Mouse (Mus musculus) T-helper 2 cell (primary cell): ENCODE results near the gene Mkln1.

Source experiments
- in situ Hi-C: fragments of 300-600 bp; cut with MboI, MseI; formaldehyde crosslinking; loops from one replicate; pipeline ENCODE4 v1.15.1; 2025; ENCODE audit warnings: high pct_unique_total_duplicates

Mkln1 gene

DNA sequence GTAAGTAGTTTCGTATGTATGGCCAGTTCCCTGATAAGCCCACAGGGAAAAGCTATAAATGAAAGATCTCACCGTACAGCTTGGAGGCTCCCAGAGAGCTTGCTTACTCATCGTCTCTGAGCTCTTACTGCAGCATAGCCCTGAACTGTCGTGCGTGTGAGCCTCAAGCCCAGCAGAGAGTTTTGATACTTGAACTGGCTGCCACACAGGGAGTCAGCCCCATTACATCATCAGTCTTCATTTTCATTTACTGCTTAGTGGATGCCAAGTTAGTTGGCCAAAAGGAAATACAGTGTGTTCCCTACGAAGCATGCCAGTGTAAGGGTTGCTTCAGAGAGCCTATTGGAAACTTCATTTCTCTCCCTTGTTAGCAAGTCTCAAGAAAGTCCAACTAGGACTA is 115.2 kb downstream of the Mkln1 start:
- in situ Hi-C loops = no loop called here

DNA sequence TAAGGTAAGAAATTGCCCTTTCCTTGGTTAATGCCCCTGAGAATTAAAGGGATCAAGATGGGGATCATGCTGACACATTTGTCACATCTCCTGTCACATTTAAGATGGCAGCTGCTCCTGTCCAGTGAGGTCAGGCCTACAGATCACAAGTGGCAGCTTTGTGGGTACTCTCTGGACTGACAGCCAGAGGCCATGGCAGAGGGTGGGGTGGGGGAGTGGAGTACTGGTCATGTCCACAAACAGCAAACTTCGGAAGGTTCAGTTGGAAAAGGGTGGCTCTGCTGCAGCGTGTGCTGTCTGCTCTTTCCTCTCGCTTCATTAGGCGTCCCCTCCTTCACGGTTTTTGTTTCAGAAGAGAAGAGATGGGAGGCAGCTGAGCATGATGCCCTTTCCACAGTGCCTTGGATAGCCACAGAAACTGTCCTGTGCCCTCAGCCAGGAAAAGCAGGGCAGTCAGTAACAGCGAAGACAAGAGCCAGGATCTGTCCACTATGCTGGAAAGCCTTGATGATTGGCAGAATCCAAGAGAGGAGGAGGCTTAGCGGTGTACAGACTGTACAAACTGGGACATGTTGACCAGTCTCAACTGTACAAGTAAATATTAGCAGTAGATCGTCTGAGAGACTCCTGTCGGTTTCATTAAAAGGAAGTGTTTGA is 119.3 kb downstream of the Mkln1 start:
- in situ Hi-C loops = no loop called here

DNA sequence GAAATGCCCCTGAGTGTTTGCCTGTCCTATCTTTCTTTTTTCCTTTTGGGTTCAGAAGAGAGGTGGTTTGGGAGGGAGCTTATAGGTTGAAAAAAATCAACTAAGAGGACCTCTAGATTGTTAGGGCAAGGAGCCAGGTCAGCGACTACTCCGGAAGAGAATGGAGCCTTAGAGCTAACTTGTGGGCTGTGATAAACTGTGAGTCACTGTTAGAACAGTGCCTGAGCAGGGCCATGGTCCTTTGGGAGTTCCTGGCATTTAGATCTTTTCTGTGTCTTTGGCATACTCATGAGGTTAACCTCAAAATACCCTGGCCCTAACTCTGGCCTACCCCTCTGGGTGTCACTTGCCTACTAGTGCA is 119.8 kb downstream of the Mkln1 start:
- in situ Hi-C loops = no loop called here

DNA sequence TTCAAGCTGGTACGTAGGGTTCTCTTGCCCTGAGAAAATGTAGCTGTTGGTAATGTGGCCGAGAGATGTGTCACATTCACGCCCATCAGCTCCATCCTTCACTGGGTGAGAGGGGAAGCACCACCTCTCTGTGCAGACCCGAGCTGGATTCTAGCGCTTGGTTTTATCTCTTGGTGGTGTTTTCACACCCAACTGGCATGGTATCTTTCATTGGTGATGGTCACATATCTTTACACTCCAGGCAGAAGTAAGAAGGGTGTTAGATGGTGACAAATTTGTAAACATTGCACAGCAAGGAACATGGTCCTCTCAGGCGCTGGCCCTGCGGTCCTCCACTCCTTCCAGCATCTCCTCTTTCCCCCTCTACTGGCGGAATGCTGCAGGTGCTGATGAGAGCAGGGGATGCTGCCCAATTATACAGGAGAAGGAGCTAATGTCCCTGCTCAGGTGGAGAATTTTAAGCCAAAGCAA is 120.5 kb downstream of the Mkln1 start:
- in situ Hi-C loops = no loop called here

DNA sequence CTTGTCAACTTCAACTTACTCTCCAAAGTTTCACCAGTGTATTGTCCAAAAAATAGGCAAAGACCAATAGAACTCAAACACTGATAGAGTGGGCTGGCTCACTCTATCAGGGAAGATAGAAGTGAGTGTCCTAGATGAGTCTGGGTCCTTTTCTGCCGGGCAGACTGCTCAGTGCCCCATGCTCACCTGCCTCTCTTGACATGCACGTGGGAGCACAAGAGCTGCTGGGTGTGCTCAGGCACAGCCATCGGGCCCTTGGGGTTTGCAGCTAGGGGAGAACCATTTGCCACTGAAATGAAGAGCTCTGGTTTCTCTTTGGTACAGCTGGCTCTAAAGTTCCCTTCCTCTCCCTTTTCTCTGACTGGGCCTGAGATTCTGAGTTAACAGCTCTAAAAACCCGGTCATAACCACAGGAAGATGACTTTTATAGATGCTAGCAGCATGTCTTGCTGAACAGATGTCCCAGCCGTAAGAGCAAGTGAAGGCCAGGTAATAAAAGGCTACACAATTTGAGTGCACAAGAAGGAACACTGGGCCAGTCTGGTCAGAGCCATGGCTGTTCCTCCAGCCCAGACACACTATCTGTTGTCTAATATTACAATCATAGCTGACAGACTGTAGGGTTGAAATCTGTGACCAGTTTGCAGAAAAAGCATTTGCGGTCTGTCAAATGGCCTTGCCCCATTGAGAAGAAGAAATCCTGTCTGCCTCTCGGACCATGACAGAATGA is 122.1 kb downstream of the Mkln1 start:
- in situ Hi-C loops = no loop called here

DNA sequence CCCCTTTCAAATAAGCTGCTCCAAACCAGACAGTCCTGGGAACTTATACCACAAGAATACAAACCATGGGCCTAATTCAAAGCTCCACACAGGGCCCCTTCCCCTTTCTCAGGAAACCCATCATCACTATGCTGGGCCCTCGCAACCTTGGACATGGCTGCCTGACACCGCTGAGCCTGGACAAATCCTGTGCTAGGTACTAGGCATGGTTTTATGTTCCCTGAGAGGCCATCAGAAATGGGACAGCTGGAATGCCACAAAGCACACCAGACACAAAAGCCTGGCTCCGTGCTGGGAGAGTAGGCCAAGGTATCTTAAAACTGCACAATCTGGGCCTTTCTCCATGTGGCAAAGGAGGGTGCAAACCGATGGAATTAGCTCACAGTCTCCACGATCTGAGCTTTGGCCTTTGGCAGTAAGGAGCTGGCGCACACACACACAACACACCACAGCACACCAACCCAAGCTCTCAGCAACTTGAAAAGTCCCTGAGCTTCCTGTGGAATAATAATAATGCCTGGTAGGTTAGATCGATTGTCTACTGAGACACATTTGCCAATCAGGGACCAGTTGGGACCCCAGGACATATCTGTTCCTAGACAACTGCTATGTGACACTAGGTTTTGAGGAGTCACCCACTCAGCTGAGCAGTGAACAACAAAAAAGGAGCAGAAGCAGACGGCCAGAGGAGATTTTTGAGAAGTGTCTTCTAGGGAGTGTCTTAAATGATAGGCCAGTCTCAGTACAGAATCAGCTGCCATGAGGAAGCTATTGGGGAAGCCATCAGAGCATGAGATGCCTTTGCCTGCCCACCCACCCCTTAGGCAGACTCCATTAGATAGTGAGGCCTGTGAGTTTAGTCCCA is 123.2 kb downstream of the Mkln1 start:
- in situ Hi-C loops = no loop called here

DNA sequence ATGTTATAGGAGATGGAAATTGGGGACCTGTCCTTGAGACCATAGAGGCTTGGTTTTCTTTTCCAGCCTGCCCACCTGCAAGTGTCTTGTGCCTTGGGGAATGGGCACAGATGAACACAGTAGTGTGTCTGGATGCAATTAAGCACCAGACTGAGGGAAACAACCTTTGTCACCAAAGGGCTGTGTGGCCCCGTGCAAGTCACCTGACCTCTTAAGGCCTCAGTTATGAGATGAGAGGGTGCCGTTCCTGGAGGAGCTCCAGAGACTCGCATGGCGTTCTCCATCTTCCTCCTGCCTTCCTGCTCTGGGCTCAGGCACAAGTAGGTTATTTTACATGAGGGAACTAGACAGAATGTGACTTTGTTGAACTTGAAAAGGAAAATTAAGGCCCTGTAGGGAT is 123.9 kb downstream of the Mkln1 start:
- in situ Hi-C loops = no loop called here

DNA sequence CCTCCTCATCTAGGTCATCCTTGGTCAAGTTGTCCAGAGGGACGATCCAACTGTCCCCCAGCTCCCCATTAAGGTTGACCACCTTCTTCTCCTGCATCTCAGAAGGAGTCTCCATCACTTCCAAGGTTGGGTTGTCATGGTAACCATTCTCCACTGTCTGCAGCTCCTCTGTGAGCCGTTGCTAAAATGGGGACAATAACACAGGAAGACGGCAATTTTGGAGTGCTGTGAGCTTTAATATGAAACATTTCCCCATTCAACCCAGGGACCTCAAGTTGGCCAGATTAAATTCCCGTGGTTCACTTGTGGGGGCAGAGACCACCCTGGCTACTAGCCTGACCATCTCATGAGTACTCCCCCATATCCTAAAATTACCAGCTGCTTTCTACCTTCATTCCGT is 124.5 kb downstream of the Mkln1 start:
- in situ Hi-C loops = no loop called here

DNA sequence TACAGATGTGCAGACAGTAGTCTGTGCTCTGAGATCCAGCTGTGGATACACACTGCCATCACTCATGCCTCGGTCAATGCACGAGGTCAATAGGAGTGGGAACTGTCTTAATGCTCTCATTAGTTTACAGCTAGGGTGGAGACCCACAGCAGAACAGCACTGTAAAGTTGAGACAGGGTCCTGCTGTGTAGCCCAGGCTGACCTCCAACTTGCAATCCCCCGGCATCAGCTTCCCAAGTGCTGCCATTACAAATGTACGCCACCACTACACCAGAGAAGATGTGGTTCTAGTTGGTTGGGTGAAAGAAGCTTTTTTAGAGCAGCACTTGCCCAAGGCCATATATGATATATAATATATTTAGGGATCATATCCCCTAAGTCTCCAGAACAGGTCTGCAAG is 125.1 kb downstream of the Mkln1 start:
- in situ Hi-C loops = no loop called here

DNA sequence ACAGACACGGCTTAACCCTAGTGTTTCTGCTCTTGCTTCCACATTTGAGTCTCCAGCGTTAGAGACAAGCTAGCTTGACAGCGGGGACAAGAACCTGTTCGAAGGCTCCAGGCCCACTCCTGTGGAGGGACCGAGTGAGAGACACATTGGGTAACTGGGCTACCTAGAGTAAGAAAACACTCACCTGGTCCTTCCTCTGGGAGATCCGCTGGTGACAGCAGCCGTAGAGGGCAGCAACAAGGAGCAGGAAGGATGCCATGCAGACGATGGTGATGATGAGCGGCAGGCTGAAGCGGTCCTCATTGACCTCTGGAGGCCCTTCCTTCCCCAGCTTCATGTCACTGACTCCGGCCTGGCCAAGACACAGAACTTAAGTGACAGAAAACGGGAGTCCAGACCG is 125.6 kb downstream of the Mkln1 start:
- in situ Hi-C loops = no loop called here

DNA sequence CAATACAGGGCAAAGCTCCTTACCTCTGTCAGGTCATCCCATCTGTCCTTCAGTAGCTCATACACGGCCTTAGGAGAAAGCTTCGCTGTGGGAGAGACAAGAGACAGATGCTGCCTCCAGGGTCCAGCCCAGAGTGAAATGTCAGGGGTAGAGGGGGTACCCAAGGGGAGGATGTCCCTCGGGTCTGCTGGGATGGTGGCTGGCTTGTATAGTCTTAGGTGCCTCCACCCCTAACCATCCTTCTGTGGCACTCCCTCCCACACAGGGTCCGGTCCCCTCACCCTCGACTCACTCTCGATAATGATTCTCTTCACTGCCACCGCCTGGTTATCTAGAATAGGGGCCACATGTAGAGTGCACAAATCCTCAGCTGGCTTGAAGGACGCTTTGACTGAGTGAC is 126.1 kb downstream of the Mkln1 start:
- in situ Hi-C loops = no loop called here

DNA sequence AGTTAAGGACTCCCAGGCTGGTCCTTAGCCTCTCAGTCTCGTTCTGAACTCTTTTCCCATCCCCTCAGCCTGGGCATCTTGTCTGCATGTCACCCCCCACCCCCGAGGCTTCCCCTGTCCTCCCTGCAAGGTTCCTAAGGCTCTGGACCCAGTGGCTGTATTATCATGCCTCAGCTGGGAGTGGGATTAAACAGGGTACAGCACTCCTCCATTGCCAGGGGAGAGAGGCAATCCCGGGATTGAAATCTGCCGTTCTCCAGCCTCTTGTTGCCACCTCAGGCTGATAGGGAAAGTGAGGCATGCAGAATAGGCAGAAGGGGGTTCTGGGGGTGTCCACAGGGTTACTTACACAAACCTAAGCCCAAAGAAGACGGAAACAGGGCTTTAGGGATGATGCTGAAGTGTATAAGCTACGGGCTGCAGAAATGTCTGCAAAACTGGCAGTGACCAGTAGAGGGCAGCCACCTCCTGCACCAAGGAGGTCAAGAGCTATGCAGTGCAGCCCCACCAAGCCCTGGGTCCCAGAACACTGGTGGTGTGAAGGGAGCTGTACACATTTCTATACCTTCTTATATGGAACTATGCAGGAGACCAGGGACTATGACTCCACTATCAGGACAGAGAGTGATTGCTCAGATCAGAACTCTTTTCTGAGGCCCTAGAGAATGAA is 126.8 kb downstream of the Mkln1 start:
- in situ Hi-C loops = no loop called here

DNA sequence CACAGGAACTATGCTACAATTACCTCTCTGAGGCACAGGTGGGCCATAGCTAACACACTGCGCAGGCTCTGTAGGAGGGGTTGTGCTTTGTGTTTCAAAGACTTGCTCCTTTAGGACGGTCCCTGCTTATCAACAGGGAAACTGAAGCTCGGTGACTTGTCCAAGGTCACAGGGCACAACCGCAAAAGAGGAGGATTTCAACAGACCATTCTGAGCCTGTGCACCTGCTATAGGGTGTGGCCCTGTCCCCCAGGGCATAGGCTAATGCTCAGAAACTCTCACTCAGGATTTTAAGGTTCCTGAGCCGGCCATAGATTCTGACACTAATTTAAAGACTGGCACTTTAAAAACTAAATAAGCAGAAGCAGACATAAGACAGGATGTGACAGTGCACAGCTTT is 128.4 kb downstream of the Mkln1 start:
- in situ Hi-C loops = no loop called here

DNA sequence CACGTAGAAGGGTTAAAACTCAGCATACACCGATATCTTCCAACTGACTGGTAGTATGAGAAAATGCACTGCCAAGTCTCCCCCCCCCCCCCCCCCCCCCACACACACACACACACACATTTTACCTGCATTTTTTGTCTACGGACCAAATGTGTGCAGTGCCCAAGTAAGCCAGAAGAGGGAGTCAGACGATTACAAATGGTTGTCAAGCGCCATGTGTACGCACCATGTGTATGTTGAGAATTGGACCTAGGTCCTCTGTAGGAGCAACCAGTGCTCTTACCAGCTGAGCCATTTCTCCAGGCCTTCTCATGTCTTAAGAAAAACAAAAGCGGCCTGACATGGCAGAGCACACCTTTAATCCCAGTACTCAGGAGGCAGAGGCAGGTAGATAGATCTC is 129.4 kb downstream of the Mkln1 start:
- in situ Hi-C loops = no loop called here

DNA sequence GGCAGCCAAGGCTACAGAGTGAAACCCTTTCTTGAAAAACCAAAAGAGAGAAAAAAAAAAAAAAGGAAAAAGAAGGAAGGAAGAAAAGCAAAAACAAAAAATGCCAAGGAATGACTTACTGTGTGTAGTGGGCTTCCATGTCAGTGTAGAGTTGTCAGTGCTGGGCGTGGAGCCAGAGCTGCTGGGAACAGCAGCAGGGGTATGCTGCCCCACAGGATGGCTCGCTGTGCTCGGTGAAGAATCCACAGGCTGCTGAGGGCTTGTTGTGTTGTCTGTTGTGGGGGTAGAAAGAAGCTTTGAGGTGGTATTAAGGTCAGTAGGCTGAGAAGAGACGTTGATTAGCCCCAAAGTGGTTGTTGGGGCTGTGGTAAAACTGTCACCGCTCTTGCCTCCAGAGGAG is 129.8 kb downstream of the Mkln1 start:
- in situ Hi-C loops = no loop called here

DNA sequence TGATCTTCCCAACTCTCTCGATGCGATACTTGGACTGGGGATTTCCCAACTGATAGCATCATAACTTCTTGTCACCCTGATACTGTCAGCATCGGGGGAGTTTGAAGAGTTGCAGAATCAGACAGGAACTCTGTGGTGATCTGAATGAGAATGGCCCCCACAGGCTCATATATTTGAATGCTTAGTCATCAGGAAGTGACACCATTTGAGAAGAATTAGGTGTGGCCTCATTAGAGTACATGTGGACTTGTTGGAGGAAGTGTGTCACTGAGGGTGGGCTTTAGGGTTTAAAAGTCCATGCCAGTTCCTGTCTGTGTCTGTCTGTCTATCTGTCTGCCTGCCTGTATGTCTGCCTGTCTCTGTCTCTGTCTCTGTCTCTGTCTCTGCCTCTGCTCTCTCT is 133.3 kb downstream of the Mkln1 start:
- in situ Hi-C loops = loop anchor here (5.0 kb wide), 1 partner anchor 120 kb away; no protein-coding TSS in a partner anchor

DNA sequence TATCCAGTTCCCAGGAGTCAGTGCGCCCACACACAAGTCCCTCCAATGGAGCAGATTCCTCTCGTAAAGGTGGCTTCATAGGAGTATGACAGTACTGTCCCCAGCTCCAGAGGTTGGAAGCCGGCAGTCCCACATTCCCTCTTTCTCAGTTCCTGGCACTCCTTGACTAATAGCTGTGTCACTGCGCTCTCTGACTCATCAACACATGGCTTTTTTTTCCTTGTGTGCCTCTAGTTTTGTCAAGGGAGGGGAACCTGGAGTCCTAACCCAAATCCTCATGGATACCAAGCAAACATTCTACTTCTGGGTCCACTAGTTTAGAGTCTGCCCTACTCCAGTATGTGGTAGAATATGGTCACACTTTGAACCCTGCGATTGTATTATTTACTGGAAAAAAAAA is 136.2 kb downstream of the Mkln1 start:
- in situ Hi-C loops = loop anchor here (5.0 kb wide), 1 partner anchor 118 kb away; no protein-coding TSS in a partner anchor

DNA sequence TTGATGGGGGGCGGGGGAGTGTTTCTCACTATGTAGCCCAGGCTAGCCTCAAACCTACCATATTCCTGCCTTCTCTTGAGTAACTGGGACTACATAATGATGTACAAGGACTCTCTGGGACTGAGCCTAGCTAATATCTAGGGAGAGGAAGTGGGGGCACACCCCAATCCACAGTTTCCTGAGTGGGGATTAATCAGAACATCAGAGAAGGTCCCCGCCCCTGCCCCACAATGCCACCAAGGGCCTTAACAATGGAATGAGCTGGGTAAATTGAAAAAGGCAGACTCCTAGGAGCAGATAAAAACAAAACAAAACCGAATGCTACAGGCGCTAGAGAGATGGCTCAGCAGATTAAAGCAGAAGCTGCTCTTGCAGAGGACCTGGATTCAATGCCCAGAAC is 138.7 kb downstream of the Mkln1 start:
- in situ Hi-C loops = no loop called here

DNA sequence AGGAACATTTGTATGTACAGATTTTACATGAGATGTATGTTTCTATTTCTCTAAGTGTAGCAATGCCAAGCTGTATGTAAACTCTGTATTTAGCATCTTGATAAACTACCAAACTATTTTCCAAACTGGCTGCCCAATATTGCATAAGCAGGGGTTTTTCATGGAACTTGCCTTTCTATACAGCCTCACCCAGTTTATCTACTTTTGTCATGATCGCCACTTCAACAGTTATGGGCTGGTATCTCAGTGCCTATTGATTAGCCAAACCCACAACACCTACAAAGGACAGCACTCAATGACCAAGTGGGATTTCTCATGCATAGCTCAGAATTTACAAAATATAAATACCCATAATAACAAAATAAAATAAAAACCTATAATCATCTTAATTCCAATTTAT is 139.6 kb downstream of the Mkln1 start:
- in situ Hi-C loops = no loop called here

DNA sequence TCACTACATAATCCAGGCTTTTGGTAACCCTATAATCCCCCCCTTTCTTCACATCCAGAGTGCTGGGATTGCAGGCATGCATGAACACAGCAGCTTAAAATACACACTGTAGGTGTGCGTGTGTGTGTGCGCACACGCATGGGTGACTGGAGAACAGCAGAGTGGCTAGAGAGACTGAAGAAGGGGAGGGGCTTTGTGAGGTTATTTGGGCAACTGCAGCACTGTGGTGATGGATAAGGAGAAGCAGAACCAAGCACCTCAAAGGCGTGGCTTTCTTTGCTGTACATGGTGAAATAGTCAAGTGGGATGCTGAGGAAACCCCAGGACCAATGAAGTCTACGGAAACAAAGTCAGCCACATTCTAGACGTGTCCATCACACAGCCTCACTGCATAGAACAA is 141.5 kb downstream of the Mkln1 start:
- in situ Hi-C loops = no loop called here

DNA sequence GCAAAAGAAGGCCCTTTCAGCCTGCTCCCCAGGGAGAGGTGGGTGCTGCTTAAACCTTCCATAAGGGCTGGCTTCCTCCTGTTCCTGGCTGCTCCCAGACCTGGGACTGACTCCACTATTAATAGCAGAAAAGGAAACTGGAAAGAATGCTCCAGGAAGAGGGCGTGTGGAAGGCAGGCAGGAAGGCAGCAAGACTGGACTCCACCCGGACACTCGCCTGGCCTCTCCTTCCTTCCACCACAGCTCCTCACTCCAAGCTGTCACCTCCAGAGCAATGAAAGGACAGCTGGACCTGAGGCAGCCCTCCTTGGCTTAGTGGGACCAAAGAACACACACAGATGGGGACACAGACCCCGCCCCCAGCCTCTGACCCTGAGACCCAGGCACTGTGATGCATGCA is 145.8 kb downstream of the Mkln1 start:
- in situ Hi-C loops = no loop called here
